Mouse (Mus musculus): ENCODE data around the gene 4930562C15Rik. TPM values are rescaled to one million over a fixed set of nuclear protein-coding genes. Genes with fewer than 3 reads are reported as not detected.

The 4930562C15Rik gene
- total RNA-seq (2023) = not detected

DNA sequence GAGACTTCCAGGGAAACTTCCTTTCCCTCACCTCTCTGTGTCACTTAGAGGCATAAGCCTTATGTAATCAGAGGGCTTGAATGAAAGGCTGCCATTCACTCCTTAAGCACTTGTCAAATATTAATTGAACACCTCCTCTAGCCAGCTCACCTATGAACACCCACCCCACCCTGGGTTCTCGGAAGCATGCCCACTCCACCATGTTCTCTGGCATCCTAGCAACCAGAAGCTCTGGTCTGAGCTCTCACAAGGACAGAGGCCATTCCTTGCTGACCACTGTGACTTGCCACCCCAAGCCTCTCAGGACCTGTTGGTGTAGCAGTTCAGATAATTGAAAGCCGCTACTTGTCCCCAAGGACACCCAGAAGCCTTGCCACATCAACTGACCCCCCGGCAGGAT is at the start of gene 4930562C15Rik:
Gene 4930562C15Rik (plus strand): TSS at position 226 of the 400 bp plus-strand sequence.

DNA sequence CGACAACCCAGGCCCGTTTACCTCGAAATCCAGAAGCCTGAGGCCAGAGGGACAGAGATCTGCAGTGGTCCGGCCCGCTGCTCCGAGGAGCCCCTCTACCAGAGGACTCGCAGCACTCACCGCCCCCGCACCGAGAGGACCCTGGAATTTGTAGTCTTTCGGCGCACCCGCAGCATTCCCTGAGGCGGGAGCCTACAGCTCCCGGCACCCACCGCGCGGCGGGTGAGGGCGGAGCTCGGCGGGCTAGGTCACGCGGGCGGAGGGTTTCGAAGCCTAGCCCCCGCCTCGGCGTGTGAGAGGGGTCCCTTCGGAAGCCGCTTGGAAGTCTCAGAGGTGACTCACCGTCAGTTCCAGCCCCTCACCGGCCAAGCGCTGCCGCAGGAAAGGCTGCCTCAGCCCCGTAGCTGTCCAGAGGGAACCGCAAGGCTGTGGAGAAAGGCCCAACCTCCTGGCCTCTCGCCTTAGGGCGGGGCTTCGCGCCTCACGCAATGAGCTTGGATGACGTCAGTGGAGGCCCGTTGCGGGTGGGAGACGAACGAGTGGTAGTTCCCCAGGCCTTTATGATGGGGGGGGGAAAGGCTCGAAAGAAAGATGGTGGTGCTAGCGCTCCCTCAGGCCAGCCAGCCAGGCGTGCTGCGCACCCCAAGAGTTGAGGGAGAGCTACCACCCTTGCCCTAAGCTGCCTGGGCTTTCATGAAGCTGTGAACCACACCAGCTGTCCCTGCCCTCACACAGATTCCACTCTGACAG is 45.2 kb upstream of the 4930562C15Rik start, which contains the start of gene Cdip1:
Gene Cdip1 (minus strand): TSS at position 483 of the 750 bp plus-strand sequence.

DNA sequence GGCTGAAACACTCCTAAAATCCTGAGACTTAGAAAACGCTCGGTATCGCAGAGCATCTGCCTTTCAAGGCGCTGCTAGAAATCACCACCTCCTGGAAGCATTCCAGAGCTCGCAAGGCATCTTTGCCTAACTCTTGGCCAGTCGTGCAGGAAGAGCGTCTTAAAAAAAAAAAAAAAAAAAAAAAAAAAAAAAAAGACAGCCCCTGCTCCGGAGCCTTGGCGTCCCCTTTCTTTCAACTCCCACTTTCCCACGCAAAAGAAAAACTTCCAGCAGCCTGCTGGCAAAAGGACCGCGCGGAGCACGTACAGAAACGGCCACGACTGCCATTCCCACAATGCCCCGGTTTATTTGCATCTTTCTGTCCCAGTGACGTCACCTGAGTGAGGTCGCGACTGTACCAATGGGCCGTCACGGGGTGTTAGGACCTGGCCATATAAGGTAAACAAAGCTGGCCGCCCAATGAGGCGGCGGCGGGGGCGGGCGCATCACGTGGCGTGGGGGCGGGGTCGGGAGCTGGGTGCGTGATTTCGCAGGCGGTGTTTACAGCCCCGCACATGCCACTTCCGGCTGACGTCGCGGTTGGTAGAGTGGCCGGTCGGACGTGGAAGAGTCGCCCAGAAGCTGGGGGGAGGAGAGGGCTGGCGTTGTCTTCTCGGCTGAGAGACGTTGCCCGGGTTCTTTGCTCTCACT is 45.1 kb downstream of the 4930562C15Rik start, which contains the start of gene Ubald1:
Gene Ubald1 (minus strand): TSS at position 180 of the 690 bp plus-strand sequence.

DNA sequence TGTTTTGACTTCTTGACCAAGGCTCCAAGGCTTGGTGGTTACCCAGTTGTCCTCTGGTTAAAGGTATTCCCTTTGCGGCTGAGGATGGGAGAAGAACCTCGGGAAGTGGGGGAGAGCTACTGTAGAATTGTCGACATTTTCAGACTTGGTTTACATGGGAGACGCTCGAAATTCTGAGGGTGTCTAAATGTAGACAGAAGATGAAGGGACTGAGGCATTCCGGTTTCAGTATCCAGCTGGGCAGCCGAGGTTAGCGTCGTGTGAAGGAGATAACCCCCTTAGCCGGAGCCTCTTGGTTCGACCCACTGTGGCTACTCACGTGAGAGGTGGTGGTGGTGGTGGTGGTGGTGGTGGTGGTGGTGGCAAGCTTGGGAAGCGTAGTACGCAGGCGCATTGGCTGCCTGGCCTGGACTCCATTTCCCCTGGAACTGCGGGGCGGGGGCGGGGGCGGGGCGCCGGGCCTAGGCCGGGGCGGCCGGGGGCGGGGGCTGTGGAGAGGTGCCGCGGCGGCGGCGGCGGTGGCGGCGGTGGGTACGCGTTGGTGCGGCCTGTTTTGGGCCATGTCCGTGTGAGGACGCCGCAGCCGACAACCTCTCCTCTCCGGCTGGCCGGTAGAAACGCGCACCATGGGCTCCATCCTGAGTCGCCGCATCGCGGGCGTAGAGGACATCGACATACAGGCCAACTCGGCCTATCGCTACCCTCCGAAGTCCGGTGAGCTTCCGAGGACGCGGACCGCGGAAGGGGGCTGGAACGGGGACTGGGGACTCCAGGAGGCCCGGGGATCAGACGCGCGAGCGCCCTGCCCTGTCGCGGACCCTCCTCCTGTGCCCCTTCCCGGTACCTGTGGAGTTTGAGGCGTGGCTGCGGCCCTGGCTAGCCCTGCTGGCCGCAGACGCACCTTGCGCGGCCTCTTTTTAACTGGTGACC is 50.8 kb downstream of the 4930562C15Rik start, which contains the start of gene Mgrn1:
Gene Mgrn1 (plus strand): TSS at position 490 of the 930 bp plus-strand sequence.

Other genes with a start within 250 kb of the 4930562C15Rik start
- gene Glis2, start 240.7 kb upstream of the 4930562C15Rik start, total RNA-seq (2023) = 0.29 TPM
- 39.3 TPM for gene Pam16, start 210.4 kb upstream of the 4930562C15Rik start, total RNA-seq (2023)
- not detected for gene Vasn, start 195.5 kb upstream of the 4930562C15Rik start, total RNA-seq (2023)
- gene Dnaja3, start 195.4 kb upstream of the 4930562C15Rik start, total RNA-seq (2023) = 20.4 TPM
- gene Coro7, start 155.6 kb upstream of the 4930562C15Rik start, total RNA-seq (2023) = 184 TPM
- gene Nmral1, start 116.1 kb upstream of the 4930562C15Rik start, total RNA-seq (2023) = 3.3 TPM
- gene Hmox2, start 109.1 kb upstream of the 4930562C15Rik start, total RNA-seq (2023) = 31.0 TPM
- gene Cdip1, start 45.1 kb upstream of the 4930562C15Rik start, total RNA-seq (2023) = 53.8 TPM
- 156 TPM for gene Ubald1, start 44.9 kb downstream of the 4930562C15Rik start, total RNA-seq (2023)
- gene Mgrn1, start 50.8 kb downstream of the 4930562C15Rik start, total RNA-seq (2023) = 70.1 TPM
- gene Nudt16l1, start 103.3 kb downstream of the 4930562C15Rik start, total RNA-seq (2023) = 45.9 TPM
- 74.4 TPM for gene Anks3, start 128.8 kb downstream of the 4930562C15Rik start, total RNA-seq (2023)
- gene Sept12, start 162.4 kb downstream of the 4930562C15Rik start, total RNA-seq (2023) = not detected
- gene Smim22, start 171.9 kb downstream of the 4930562C15Rik start, total RNA-seq (2023) = not detected
- gene Rogdi, start 178.1 kb downstream of the 4930562C15Rik start, total RNA-seq (2023) = 21.6 TPM
- 125 TPM for gene Glyr1, start 214.4 kb downstream of the 4930562C15Rik start, total RNA-seq (2023)
- 175 TPM for gene Ubn1, start 214.6 kb downstream of the 4930562C15Rik start, total RNA-seq (2023)